Mouse (Mus musculus): ENCODE data around the gene Exoc6b. TPM values are rescaled to one million over a fixed set of nuclear protein-coding genes. Genes with fewer than 3 reads are reported as not detected.

Exoc6b gene
- total and polyA plus RNA-seq, 3 experiments = 6.2 to 20.8 (median 15.6) TPM

GRCm38 (mm10) chr6:84693844-84694243, 375.5 kb downstream of the Exoc6b start:
- Histone ChIP-seq H3K4me3 (no peak overlapping the region), H3K79me2 (replicated peaks; ENCODE audit: control insufficient read depth, insufficient read depth, low read length) (no peaks in the 10 kb centered on the region), H3K27me3 (ENCODE audit: control insufficient read depth, insufficient read depth, low read length) (no peaks in the 10 kb centered on the region), H3K4me1 (ENCODE audit: control insufficient read depth, insufficient read depth, low read length) (peaks cover 15% of the 10 kb centered on the region), H3K27ac (no peak overlapping the region), H3K9ac (ENCODE audit: low read depth, low read length) (no peak overlapping the region), H3K36me3 (ENCODE audit: control insufficient read depth, insufficient read depth, low read length) (peaks cover 10% of the 10 kb centered on the region)
- 57% methylated on average over 4 of the region's 4 CpGs for WGBS
- intact Hi-C loops (cut with DNase I) = no loop called here
- no peak for DNase-seq
- no peak for TF ChIP-seq CTCF (IDR thresholded peaks at IDR 0.05)
- TF ChIP-seq POLR2A (IDR thresholded peaks at IDR 0.05; ENCODE audit: insufficient read depth, low read depth, low read length) = no peak
- TF ChIP-seq EP300 (IDR thresholded peaks at IDR 0.05; ENCODE audit: insufficient read depth, low read depth, low read length) = no peak

DNA sequence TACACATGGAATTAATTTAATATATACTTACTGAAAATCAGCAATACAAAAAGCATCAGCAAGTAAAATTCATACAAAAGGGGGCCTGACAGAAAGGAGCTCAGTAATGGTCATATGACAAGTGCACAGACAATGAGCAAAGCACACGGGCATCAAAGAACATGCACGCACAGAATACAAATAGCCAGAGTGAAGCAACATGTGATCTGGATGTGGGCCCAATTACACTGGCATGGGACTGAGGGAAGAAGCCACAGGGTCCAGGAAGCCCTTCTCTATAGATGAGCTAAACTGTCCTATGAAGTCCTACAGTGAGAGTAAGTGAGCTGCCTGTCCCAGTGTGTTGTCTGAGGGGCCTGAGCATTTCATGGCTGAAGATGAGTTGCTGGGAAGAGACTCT, 376.1 kb downstream of the Exoc6b start:
- H3K4me1 ChIP-seq (ENCODE audit: control insufficient read depth, insufficient read depth, low read length) = peaks cover 15% of the 10 kb centered on the region
- H3K9ac ChIP-seq (ENCODE audit: low read depth, low read length) = no peak overlapping the region

DNA sequence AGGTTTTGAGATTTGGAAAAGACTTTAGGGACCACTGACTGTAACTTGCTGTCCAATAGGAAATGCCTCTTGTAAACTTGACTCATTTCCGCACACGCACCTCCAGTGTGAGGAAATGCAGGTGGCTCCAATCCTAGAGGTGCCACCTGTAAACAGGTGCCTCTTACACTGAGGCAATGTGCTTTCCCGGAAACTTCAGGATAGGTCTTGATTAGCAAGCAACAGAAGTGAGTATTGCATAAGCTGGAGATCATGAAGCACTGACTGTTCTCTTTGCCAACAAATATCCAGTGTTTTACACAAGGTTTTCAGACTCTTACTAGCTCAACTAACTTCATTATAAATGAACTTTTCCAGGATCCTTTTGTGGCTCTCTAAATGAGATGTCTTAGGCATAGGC, 377.4 kb downstream of the Exoc6b start:
- TF ChIP-seq EP300 (IDR thresholded peaks at IDR 0.05; ENCODE audit: insufficient read depth, low read depth, low read length) (no peak), CTCF (IDR thresholded peaks at IDR 0.05) (no peak), POLR2A (IDR thresholded peaks at IDR 0.05; ENCODE audit: insufficient read depth, low read depth, low read length) (no peak)
- intact Hi-C loops (cut with DNase I) = no loop called here
- H3K4me3 ChIP-seq = no peak overlapping the region
- peaks cover 6% of the 10 kb centered on the region for H3K36me3 ChIP-seq (ENCODE audit: control insufficient read depth, insufficient read depth, low read length)
- H3K27ac ChIP-seq = no peak overlapping the region
- H3K27me3 ChIP-seq (ENCODE audit: control insufficient read depth, insufficient read depth, low read length) = no peaks in the 10 kb centered on the region
- no peaks in the 10 kb centered on the region for H3K79me2 ChIP-seq (replicated peaks; ENCODE audit: control insufficient read depth, insufficient read depth, low read length)
- 82% methylated on average over 3 of the region's 3 CpGs for WGBS
- peaks cover 9% of the 10 kb centered on the region for H3K4me1 ChIP-seq (ENCODE audit: control insufficient read depth, insufficient read depth, low read length)
- H3K9ac ChIP-seq (ENCODE audit: low read depth, low read length) = no peak overlapping the region
- no peak for DNase-seq

More for the DNA sequence above, 376.1 kb downstream of the Exoc6b start:
- Histone ChIP-seq H3K4me3 (no peak overlapping the region), H3K36me3 (ENCODE audit: control insufficient read depth, insufficient read depth, low read length) (peaks cover 10% of the 10 kb centered on the region), H3K27ac (no peak overlapping the region), H3K27me3 (ENCODE audit: control insufficient read depth, insufficient read depth, low read length) (no peaks in the 10 kb centered on the region), H3K79me2 (replicated peaks; ENCODE audit: control insufficient read depth, insufficient read depth, low read length) (no peaks in the 10 kb centered on the region)
- WGBS = 66% methylated on average over 2 of the region's 2 CpGs
- TF ChIP-seq CTCF (IDR thresholded peaks at IDR 0.05) (no peak), EP300 (IDR thresholded peaks at IDR 0.05; ENCODE audit: insufficient read depth, low read depth, low read length) (no peak), POLR2A (IDR thresholded peaks at IDR 0.05; ENCODE audit: insufficient read depth, low read depth, low read length) (no peak)
- intact Hi-C loops (cut with DNase I) = no loop called here
- no peak for DNase-seq

GRCm38 (mm10) chr6:84677770-84678169, 391.5 kb downstream of the Exoc6b start:
- H3K27ac ChIP-seq = 0 out of 2 replicates have a peak overlapping the region, but pooled peaks have one; percentile 17
- no peaks in the 10 kb centered on the region for H3K4me1 ChIP-seq (ENCODE audit: control insufficient read depth, insufficient read depth, low read length)
- DNase-seq = no peak
- 63% methylated on average over 3 of the region's 3 CpGs for WGBS
- no peak overlapping the region for H3K9ac ChIP-seq (ENCODE audit: low read depth, low read length)
- peaks cover 2% of the 10 kb centered on the region; the same call in 1 of the 2 replicates for H3K36me3 ChIP-seq (ENCODE audit: control insufficient read depth, insufficient read depth, low read length)
- TF ChIP-seq POLR2A (IDR thresholded peaks at IDR 0.05; ENCODE audit: insufficient read depth, low read depth, low read length) = no peak
- no peak for TF ChIP-seq EP300 (IDR thresholded peaks at IDR 0.05; ENCODE audit: insufficient read depth, low read depth, low read length)
- no peak for TF ChIP-seq CTCF (IDR thresholded peaks at IDR 0.05)
- intact Hi-C loops (cut with DNase I) = no loop called here
- no peak overlapping the region for H3K4me3 ChIP-seq
- H3K79me2 ChIP-seq (replicated peaks; ENCODE audit: control insufficient read depth, insufficient read depth, low read length) = no peaks in the 10 kb centered on the region
- no peaks in the 10 kb centered on the region for H3K27me3 ChIP-seq (ENCODE audit: control insufficient read depth, insufficient read depth, low read length)

DNA sequence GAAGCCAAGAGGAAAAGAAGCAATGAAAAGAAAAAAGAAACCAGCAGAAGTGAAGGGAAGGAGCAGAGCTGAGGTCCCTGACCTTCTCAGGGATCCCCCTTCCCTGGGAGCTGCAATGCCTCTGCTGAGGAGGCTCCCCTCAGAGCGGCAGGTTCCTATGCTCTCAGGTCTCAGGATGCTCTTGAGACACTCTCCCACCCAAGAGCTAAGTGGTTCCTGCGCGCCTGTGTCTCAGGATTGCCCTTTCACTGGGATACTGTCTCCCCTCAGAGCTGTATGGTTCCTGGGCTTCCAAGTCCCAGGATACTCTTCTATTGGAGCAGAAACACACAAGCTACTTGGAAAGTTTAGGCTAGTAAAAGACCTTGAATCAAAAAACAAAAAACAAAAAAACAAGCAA, 394.4 kb downstream of the Exoc6b start:
- Histone ChIP-seq H3K27ac (no peak overlapping the region), H3K79me2 (replicated peaks; ENCODE audit: control insufficient read depth, insufficient read depth, low read length) (no peaks in the 10 kb centered on the region), H3K36me3 (ENCODE audit: control insufficient read depth, insufficient read depth, low read length) (peaks cover 2% of the 10 kb centered on the region; the same call in 1 of the 2 replicates), H3K4me3 (no peak overlapping the region), H3K9ac (ENCODE audit: low read depth, low read length) (no peak overlapping the region), H3K4me1 (ENCODE audit: control insufficient read depth, insufficient read depth, low read length) (no peaks in the 10 kb centered on the region), H3K27me3 (ENCODE audit: control insufficient read depth, insufficient read depth, low read length) (no peaks in the 10 kb centered on the region)
- TF ChIP-seq CTCF (IDR thresholded peaks at IDR 0.05) (no peak), EP300 (IDR thresholded peaks at IDR 0.05; ENCODE audit: insufficient read depth, low read depth, low read length) (no peak), POLR2A (IDR thresholded peaks at IDR 0.05; ENCODE audit: insufficient read depth, low read depth, low read length) (no peak)
- WGBS = 97% methylated on average over 3 of the region's 3 CpGs
- DNase-seq = no peak
- intact Hi-C loops (cut with DNase I) = no loop called here

- Histone ChIP-seq H3K79me2 (replicated peaks; ENCODE audit: control insufficient read depth, insufficient read depth, low read length) (no peaks in the 10 kb centered on the region), H3K4me1 (ENCODE audit: control insufficient read depth, insufficient read depth, low read length) (no peaks in the 10 kb centered on the region), H3K4me3 (no peak overlapping the region), H3K36me3 (ENCODE audit: control insufficient read depth, insufficient read depth, low read length) (peaks cover 2% of the 10 kb centered on the region; the same call in 1 of the 2 replicates), H3K27ac (no peak overlapping the region), H3K9ac (ENCODE audit: low read depth, low read length) (no peak overlapping the region), H3K27me3 (ENCODE audit: control insufficient read depth, insufficient read depth, low read length) (no peaks in the 10 kb centered on the region)
- DNase-seq = no peak
- WGBS = 89% methylated on average over 7 of the region's 7 CpGs
- intact Hi-C loops (cut with DNase I) = no loop called here
- TF ChIP-seq POLR2A (IDR thresholded peaks at IDR 0.05; ENCODE audit: insufficient read depth, low read depth, low read length) = no peak
- no peak for TF ChIP-seq CTCF (IDR thresholded peaks at IDR 0.05)
- no peak for TF ChIP-seq EP300 (IDR thresholded peaks at IDR 0.05; ENCODE audit: insufficient read depth, low read depth, low read length)
Measured at GRCm38 (mm10) chr6:84674136-84674535, 395.2 kb downstream of the Exoc6b start.

Measured in heart, adult 2 months (tissue).